Mouse (Mus musculus) gastrocnemius, adult 8-10 months (tissue): ENCODE results near the gene Cstb. TPM values are rescaled to one million over a fixed set of nuclear protein-coding genes. Genes with fewer than 3 reads are reported as not detected.
A peak's percentile ranks its signal among the peaks of the same experiment; 100 is the strongest.

Experiments
- DNase-seq, 2 experiments: peaks; one replicate each; pipeline ENCODE4 v3.0.0; 2022; ENCODE audit warnings: low spot score in 2 of 2
- microRNA-seq: library from miRNA; unstranded; fragments of <30 nt; microRNA quantifications from one replicate; pipeline ENCODE4 v1.2.0, GENCODE M21; 2022
- total RNA-seq, 4 experiments: library from RNA; stranded (reverse); gene quantifications; 2 replicates each; pipeline ENCODE4 v1.2.4; 2022

The Cstb gene
- total RNA-seq, 4 experiments from 2014 or later = 7.8 to 12.6 (median 11.0) TPM

DNA sequence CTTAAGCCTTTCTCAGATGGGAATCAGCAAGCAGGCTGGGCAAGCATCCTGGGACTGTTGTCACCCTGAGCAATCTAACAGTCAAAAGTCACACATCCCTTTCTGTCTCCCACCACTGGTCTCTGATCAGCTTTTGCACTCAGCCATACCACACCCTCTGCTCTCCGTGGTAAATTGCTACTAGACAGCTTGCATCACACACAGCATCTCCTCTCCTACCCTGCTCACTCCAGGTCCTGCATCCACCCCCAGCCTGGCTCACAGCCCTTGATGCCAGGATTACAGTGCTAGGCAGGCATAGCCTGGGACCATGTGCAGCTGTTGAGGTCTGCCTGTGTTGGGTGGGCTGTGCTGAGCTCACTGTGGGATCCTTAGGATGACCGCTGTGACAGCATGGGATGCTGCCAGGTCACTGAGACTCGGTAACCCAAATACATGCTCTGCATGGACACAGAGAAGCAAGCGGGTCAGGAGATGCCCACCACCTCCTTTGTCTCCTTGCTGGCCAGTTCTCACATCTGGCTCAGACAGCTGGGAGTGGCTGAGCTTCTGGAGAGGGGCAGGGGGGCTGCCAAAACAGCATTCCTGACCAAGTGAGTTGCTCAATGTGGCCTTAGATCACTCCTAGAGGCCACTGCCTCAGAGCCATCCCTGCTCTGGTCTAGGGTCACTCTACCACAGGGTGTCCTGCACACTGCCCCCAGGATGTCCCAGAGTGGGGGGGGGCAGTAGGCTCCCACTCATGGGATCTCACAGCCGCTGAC lies 33.1 kb downstream of the Cstb start:
- peak in 1 of 2 experiments; percentile 51 for DNase-seq

DNA sequence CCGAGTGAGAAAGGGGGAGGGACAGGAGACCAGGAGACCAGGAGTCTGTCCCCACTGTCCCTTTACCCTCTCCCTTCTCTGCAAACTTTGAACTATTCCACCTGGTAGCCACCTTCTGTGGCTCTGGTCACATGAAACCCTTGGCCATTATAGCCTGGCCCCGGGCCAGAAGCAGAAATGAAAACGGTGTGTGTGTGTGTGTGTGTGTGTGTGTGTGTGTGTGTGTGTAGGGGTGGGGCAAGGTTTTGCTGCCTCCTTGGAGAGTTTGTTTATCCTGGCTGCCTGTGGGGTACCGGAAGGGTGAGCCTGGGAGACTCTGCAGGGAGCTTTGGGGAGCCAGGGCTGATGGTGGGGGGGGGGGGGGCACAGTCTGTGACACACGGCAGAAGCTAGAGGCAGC lies 35.0 kb downstream of the Cstb start:
- DNase-seq = no peak

DNA sequence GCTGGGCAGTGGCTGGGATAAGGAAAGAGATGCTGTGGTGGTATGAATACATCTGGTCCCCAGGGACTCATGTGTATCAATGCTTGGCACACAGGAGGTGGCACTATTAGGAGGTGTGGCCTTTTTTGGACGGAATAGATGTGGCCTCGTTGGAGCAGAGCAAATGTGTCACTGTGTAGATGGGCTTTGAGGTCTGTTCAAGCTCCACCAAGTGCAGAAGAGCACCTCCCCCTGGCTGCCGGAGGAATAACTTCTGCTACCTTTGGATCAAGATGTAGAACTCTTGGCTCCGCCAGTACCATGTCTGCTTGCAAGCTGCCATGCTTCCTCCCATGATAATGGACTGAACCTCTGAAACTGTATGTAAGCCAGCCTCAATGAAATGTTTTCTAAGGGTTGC lies 36.3 kb downstream of the Cstb start:
- DNase-seq = no peak

DNA sequence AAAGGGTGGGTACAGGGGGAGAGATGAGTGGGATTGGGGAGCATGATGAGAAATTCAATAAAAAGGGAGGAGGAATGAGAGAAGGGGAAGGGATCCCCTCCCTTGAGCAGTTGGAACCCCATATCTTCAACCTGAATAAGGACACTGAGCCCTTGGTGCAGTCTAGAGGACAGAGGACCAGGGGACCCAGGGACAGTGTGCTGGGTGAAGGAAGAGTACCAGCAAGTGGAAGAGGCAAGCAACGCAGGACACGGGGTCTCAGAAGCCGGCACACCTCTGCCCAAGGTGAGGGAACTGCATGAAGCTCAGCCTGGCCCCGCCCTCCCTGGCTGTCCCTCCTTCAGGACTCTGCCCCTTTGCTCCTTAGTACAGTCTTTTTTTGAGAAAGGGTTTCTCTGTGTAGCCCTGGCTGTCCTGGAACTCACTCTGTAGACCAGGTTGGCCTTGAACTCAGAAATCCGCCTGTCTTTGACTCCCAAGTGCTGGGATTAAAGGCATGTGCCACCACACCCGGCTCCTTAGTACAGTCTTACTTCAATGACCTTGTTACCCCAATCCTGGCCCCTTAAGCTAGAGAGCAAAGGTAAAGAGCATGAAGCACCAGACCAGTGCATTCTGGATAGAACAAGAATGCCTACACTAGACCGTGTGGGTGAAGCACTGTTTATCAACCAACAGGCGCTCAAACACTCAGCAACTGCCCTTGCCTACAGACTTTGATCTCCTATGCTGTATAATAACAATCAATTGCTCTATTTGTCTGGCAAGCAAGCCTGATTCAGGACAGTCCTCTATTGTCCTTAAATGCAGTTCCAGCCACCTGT lies 37.7 kb downstream of the Cstb start:
- no peak for DNase-seq

DNA sequence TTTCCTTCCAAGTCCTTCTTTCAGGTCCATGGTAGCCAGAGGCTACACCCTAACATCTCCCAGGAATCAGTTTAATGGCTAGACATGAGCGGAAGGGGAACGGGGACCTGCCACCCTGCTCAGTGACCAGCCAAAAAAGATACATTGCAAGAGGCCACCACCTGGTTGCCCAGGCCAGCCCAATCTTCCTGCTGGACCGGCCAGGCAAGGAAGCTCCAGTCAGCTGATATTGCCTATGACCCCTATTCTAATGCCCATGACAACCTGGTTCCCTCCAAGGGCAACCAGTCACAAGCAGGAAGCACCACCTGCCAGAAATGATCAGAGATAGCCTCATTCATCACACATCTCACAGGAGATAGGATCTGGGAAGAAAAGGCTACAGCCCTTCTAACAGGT lies 38.3 kb downstream of the Cstb start:
- DNase-seq = no peak

DNA sequence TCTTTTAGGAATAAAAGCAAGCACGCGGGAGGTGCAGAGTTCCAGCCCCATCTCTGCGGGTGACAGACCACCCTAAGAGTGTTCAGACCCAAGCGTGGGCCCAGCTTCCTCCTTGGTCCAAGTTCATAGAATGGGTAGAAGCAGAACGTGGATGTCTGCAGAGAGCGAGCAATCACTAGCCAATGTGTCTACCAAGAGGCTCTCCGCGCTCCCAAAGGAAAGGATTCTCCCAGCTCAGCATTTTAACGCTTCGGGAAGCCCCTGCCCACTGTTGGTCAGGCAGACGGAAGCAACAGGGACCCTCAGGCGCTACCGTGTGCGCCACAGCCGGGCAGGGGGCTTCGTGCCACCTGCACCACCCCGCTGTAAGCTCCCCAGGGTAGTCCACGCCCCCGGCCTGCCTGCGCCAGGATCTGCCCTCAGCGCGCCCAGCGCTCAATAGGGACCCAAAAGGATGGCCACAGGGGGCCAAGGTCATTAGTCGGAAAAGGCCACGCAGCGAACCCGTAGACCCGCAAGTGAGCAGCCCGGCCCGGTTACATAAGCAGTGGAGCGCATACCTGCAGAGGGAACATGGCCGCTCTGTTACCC lies 38.8 kb downstream of the Cstb start:
- DNase-seq = no peak

DNA sequence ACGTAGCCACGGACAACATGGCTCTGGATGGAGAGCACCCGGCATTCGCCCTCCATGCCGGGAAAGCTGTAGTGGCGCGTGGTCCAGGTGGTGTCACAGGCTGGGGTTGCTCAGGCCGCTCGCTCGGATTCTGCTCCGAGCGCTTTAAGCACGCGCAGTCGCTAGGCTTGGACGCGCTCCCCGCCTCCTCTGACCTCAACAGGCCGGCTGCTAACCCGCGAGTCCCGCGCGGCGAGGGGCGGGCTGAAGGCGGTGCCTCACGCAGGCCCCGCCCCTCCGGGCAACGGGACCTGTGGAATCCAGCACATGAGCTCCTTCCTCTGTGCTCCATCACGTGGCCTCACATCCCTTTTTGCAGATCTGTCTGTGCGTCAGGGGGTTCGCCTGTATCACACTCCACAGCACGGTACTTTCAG lies 39.3 kb downstream of the Cstb start, which contains the start of gene Pdxk:
Gene Pdxk (minus strand): TSS at position 184 of the 416 bp plus-strand sequence.
- peak; percentile 98 for DNase-seq

DNA sequence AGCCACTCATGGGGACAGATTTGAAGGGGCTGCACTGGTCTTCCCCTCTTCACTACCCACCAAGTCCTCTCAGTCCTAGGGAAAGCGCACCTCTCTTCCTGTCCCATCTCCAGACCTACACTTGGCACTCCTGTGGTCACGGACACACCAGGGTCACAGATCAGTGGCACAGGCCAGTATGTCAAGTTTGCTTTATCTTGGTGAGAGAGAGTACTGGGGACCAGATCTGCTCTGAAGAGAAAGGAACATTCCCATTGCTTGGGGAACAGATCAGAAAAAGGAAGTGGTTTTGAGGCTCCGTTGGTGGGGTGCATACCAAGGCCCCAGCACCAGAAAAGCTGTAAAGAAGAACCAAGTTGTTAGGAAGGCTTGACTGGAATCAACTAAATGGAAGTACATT lies 40.0 kb downstream of the Cstb start:
- no peak for DNase-seq

DNA sequence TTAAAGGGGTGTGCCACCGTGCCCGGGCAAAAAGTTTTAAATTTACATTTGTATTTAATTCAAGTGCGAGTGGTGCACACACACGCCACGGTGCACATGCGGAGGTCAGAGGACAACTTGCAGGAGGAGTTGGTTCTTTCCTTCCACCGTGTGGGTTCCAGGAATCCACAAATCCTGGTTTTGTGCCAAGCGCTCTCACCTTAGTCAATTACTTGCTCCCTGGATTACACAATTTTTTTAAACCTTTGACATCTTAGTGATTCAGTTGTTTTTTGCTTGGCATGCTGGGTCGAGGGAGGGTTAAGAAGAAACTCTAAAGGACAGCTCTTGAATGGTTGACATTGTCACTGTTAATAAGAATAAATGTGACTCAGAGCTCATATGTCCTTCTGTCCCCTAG lies 41.2 kb downstream of the Cstb start:
- DNase-seq = no peak

DNA sequence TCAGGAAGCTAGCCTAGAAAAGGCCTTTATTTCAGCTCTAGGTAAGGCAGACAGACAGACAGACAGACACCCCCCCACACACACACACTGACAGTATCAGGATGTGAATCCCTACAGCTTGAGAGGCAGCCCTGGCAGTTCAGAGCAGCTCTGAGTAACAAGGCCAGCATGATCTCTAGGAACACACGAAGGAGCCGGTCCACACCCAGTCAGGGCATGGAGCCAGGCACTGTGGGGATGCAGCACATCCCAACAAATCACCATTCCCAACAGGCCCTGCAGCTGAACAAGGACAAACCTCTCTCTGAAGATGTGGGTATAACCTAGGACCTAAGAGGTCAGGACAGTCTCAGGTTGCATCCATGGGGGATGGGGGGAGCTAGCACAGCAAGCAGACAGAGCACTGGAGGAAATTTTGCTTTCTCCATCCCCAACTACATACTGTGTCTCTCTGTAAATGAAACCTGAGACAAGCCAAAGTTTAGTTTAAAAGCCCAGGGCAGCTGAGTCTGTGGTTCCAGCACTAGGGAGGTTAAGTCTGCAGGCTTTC lies 42.4 kb downstream of the Cstb start:
- DNase-seq = no peak

DNA sequence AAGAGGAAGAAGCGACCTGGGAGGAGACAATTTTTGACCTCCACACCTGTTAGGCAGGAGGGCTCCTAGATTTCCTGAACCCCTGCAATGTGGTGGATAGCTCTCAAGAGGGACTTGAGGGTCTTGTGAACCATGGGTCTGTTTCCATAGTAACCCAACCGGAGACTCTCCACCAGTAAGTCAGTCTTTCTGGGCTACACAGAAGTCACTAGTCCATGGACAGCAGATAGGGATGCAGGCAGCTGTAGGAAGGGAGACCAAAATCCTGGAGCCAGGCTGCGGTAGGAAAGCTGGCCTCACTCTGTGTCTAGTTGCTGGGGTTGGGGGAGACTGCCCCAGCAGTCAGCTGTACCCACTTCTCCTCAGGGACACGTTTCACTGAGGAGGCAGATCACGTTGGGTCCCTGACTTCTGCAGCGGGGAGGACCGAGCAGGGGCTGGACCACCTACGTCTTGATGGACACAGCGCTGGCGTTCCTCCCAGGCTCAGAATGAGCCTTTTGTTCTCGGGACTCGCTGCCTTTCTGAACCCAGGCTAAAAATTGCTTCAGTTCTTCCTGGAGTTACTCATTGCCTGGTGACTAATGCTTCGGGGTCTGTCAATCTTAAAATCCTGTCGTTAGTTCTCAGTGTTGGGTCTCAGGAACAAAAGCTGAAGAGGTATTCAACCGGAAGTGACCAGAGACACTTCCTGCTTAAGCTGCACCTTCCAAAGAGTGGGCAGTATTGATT lies 45.3 kb downstream of the Cstb start:
- no peak for DNase-seq

DNA sequence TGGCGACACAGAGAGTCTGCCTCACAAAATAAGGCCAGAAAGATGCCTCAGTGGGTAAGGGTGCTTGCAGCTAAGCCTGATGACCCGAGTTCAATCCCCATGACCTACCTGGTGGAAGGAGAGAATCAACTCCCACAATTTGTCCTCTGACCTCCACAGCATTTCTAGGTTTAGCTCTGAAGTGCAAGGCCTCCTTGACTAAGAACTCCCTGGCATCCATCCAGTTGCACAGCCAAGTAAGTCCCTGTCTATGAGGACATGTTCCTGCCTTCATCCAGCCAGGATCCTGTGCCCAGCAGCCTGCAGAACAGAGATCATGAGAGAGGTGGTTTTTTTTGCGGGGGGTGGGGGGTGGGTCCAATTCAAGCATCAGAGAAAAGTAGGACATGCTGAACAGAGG lies 46.6 kb downstream of the Cstb start:
- no peak for DNase-seq

DNA sequence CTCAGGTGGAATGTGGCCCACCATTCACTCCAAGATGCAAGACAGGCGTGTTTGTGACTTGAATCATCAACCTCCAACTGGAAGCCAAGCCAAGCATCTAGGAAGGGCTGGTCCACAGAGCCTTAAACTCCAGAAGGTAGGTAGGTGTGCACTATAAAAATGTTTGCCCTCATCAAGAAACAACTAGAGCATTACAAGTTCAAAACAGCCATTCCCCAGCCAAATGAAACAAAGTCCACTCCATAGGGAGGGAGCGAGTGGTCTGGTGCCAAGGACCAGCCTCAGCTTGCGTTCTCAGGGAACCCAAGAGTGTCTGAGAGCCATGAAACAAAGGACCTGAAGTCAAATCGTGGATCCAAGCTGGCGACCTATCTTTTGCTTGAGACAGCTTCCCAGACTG lies 48.0 kb downstream of the Cstb start:
- DNase-seq = no peak

DNA sequence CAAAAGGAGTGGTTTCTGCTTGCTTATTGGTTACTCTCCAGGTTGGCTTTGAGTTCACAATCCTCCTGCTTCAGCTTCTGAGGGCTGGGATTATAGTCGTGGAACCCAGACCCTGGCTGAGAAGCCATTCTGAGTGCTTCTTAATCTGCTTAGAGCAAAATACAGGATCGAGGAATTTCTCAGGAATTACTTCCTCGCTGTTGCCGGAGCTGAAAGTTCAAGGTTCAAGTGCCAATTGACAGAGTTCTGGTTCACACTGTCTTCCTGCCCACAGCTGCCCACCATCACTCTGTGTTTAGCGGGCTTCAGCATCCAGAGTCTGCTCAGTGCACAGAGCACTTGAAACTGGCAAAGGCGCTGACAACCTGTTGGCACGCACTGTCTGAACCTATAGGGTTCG lies 49.3 kb downstream of the Cstb start:
- no peak for DNase-seq

DNA sequence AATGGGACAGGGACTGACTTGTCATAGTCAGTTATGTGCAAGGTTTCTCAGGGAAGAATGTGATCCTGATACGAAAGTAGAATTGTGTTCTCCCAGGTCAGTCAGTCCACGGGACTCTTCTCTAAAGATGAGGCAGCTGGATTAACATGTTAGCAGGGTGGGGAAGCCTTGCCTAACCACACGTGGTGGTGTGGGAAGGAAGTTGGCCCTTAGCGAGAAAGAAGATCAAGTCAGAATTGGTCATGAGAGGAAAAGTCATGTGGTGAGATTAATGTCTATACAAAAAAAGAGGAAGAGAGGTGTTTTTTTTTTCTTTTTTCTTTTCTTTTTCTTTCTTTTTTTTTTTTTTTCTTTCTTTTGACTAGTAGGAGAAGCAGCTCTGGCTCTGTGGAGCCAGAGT lies 51.4 kb downstream of the Cstb start:
- DNase-seq = no peak

Small RNA genes within 50 kb of the gene (microRNA-seq; reads per million reads assigned to microRNA genes)
- gene Mir6410 (not detected), gene Mir6907 (not detected), gene Mir6908 (not detected)

Other genes with a start within 250 kb of the Cstb start
- gene Pwp2, start 240.5 kb upstream of the Cstb start, total RNA-seq = 10 to 100 TPM; 10.3 to 12.0 (median 11.5) TPM
- 10 to 100 TPM; 36.9 to 57.4 (median 42.2) TPM for gene Trappc10, start 181.0 kb upstream of the Cstb start, total RNA-seq
- gene Agpat3, start 73.2 kb upstream of the Cstb start, total RNA-seq = 100 to 1,000 TPM; 107 to 126 (median 122) TPM
- 10 to 100 TPM; 54.6 to 63.3 (median 59.5) TPM for gene Rrp1, start 12.6 kb upstream of the Cstb start, total RNA-seq
- 1 to 10 TPM; 5.0 to 6.9 (median 6.3) TPM for gene Pdxk, start 39.3 kb downstream of the Cstb start, total RNA-seq
- gene Olfr1358, start 91.8 kb downstream of the Cstb start, total RNA-seq = not detected
- 10 to 100 TPM in 3 of 4 experiments, 1 to 10 TPM in 1; 8.9 to 14.2 (median 10.5) TPM for gene Ilvbl, start 148.7 kb downstream of the Cstb start, total RNA-seq
- gene Syde1, start 166.3 kb downstream of the Cstb start, total RNA-seq = 1 to 10 TPM; 2.2 to 3.6 (median 2.6) TPM
- not detected for gene Olfr1357, start 192.4 kb downstream of the Cstb start, total RNA-seq